Mouse (Mus musculus) neural tube, embryonic 14.5 days (tissue): ENCODE measurements around the gene Olfr690. TPM values are rescaled to one million over a fixed set of nuclear protein-coding genes. Genes with fewer than 3 reads are reported as not detected.

Experiments
- polyA plus RNA-seq: library from polyadenylated mRNA; unstranded; fragments of >200 nt; fragmentation: Nextera tagmentation; extraction: Ambion mirVana; gene quantifications from 2 replicates; pipeline ENCODE4 v1.2.1, GENCODE M21; 2014

The Olfr690 gene
- polyA plus RNA-seq, 1 experiment from 2014 or later: not detected

Other genes starting within 250 kb of the Olfr690 start
- not detected in 2 replicates for gene Olfr680-ps1, start 241.3 kb downstream of the Olfr690 start, polyA plus RNA-seq
- gene Olfr681, start 217.3 kb downstream of the Olfr690 start, polyA plus RNA-seq: not detected in 2 replicates
- not detected in 2 replicates for gene Olfr683, start 187.1 kb downstream of the Olfr690 start, polyA plus RNA-seq
- not detected in 2 replicates for gene Olfr684, start 170.5 kb downstream of the Olfr690 start, polyA plus RNA-seq
- gene Olfr685, start 148.1 kb downstream of the Olfr690 start, polyA plus RNA-seq: not detected in 2 replicates
- gene Olfr686, start 126.6 kb downstream of the Olfr690 start, polyA plus RNA-seq: not detected in 2 replicates
- not detected in 2 replicates for gene Olfr688, start 46.0 kb downstream of the Olfr690 start, polyA plus RNA-seq
- gene Olfr689, start 22.9 kb downstream of the Olfr690 start, polyA plus RNA-seq: not detected in 2 replicates
- gene Olfr691, start 8.2 kb upstream of the Olfr690 start, polyA plus RNA-seq: 0.27 and 0.35 TPM in 2 replicates
- not detected in 2 replicates for gene Olfr692, start 34.1 kb upstream of the Olfr690 start, polyA plus RNA-seq
- not detected in 2 replicates for gene Gm5901, start 40.9 kb upstream of the Olfr690 start, polyA plus RNA-seq
- gene Fam160a2, start 66.0 kb upstream of the Olfr690 start, polyA plus RNA-seq: 40.1 and 43.7 TPM in 2 replicates
- not detected in 2 replicates for gene Cnga4, start 70.5 kb upstream of the Olfr690 start, polyA plus RNA-seq
- 3.0 and 4.4 TPM in 2 replicates for gene Cckbr, start 91.6 kb upstream of the Olfr690 start, polyA plus RNA-seq
- gene Cavin3, start 148.2 kb upstream of the Olfr690 start, polyA plus RNA-seq: 21.2 and 33.3 TPM in 2 replicates
- 93.8 and 98.1 TPM in 2 replicates for gene Smpd1, start 220.3 kb upstream of the Olfr690 start, polyA plus RNA-seq
- 220 and 224 TPM in 2 replicates for gene Apbb1, start 247.5 kb upstream of the Olfr690 start, polyA plus RNA-seq